Mouse (Mus musculus) neutrophil, adult 5-6 weeks (primary cell): Measurements from ENCODE around the gene Maml2. TPM values are rescaled to one million over a fixed set of nuclear protein-coding genes. Genes with fewer than 3 reads are reported as not detected.
"Not testable (repeated sequence)": the region's sequence is repeated elsewhere in the genome, so short reads cannot be mapped to it uniquely, and the experiment has no call there.

Experiments used
- ATAC-seq: fragments of 151-379, 151-347 bp; 2 replicates; pipeline ENCODE4 v1.8.0; 2017; ENCODE audit warnings: mild to moderate bottlenecking, moderate TSS enrichment; ENCODE audit not compliant: insufficient number of reproducible peaks, poor library complexity, low FRiP score, severe bottlenecking; ENCODE audit errors: extremely low read depth
- total RNA-seq: library from RNA; stranded (forward); fragments of 200-1000 nt; gene quantifications from 2 replicates; pipeline ENCODE4 v1.2.3, GENCODE M21; 2017

The Maml2 gene
- total RNA-seq, 1 experiment from 2014 or later = 17.7 TPM

DNA sequence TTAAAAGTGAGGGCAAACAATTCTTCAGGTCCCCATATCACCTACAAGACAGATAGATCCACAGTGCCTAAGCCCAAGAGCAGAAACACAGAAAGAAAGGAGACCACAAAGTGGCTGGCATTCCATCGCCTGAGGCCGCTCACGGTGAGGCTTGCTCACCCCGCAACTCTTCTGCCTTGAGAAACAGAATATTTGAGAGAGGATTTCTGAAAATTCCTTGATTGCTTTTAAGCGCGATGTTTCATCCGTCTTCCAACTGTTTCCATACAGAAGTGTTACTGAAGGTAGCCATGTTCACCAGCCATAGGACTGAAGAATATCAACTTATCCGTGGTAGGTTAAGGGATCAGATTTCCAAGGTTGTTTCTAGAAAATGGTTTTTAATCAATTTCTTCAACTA, 383.4 kb downstream of the Maml2 start:
- ATAC-seq = no peak

DNA sequence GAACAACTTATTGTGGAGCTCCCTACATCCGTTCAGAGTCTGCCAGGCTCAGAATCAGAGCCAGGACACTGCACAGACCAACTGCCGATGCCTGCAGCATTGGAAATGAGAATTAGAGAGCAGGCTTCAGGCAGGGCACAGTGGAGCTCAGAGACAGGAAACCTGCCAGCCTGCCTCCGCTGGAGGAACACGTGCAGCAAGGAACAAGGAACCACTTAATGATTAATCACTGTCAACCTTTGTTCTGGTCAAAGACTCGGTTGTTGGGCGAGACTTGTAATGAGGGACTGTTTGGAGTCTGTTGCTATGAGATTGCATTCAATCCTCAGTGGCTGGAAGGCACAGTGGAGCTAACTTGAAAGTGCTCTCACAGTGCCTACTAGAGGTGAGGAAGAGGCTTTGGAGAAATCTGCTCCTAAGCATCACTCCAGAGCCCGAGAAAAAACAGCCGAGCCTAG, 383.9 kb downstream of the Maml2 start:
- ATAC-seq = no peak

DNA sequence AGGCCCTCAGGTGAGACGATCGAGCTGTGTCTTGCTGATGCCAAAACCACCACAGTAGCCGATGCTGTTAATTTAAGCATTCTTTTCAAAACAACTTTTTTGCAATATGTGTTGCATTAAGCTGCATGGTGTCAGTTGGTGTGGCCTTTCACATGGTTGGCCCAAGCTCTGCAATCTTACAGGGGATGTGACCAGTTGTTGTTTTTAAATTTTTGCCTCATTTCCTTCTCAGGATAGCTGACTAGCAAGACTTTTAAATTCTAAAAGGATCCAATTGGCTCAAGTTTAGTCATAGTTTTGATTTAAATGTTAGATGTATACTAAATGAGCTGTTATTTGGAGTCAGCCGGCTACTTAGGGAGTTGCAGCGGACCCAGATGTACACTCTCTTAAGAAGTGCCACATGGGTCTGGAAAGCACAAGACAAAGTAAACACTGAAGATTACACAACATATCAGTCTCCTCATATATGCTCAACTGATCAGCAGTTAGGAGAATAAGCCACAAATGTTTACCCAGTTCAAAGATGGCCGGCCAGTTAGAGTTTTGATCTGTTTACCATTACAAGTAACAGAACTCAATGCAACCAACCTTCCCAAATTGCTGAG, 386.7 kb downstream of the Maml2 start:
- ATAC-seq = no peak

DNA sequence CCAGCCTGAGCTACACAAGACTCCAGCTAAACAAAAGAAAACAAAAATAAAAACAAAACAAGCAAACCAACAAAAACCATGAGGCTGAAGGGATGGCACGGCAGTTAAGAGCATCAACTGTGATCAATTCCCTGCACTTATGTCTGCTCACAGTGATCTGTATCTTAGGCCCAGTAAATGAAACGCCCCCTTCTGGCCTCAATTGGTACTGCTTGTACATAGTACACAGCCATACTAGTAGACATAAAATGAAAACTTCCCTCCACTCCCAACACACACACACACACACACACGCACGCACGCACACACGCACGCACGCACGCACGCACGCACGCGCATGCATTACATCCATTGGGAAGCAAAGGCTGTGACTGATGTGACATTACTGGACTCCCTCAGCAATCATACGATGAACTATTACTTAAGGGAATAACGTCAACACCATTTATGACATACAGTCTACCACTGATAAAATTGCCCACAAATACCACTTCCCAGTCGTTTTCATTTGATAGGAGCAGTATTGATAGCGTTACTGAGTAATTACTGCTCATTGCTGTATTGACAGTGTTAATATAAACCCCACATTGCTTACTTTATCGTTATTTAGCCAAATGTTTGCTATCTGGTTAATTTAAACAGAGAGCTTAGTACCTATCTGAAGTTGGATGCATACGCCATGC, 389.4 kb downstream of the Maml2 start:
- 0 out of 2 replicates have a peak, but pooled peaks have one; percentile 33 for ATAC-seq

DNA sequence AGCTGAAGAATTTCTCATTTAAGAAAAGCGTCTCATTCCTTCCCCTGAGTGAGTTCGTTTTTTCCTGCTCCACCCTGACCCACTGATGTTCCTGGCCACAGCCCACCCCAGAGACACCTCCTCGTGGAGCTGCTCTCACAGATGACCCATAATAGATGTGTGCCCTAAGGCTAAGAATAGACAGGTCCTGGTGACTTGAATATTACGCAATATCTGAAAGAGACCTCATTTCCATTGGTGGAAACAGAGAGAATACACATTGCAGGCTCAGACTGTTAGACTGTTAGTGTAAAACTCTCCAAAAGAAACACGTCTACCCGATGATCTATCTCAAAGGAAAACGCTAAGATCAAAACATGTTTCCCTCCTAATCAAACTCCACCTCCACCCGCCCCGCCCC, 391.2 kb downstream of the Maml2 start:
- ATAC-seq = no peak

DNA sequence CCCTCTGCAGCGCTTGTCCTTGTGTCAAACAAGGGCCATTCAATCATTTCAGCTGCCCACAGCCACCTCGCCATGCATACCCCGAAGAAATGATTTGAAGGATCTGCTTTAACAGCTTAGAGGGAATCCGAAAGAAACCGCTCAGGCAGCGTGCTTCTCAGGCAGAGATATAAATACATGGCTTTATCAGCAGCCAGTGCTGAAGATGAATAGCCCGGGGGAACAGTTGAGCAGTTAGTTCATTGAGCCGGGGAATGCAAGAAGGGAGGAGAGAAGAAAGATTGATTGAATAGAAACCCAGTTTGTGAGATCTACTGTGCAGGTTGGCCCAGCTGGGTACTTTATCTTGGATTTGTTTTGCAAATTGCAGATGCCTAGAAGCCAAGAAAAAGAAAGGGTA, 392.6 kb downstream of the Maml2 start:
- no peak for ATAC-seq

DNA sequence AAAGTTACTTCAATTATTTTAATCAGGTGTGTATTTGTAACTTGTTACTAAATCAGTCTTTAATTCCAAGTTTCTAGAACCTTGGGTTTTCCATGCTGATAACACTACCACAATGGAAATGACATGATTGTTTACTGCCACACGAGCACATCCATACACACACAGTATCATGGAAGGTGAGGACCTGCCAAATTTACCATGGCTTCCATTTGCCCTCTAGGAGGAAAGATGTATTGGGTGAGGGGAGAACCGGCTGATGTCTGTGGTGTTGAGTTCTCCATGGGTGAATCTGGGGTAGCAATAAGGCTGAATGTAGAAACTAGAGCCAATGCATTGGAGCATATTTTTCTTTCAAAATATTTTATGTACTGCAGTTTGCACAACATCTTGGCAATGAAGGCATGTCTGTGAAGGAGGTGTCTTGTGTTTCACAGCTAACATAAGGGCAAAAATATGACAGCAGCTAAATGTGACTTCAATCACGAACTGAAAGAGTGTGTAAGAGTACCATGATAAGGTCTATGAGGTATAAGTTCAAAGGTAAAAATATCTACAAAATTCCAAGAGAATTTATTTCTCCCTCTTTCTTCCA, 396.0 kb downstream of the Maml2 start:
- no peak for ATAC-seq

DNA sequence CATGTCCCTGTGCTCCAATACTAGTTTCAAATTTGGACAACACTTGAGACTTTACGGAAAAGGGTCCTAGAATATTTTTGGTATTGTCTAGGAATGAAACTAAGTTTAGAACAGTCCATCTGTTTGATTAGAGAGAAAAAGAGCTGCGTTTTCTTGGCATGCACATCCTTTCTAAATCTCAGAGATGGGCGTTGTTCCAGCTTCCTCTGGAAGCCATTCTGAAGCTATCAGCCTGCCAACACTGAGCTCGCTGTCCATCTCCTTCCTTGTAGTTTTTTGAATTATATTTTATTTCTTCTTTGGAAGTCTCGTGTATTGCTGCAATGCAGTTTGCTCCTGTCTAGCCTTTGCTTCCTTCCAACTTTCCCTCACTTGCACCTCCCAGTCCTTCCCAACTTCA, 396.5 kb downstream of the Maml2 start:
- ATAC-seq = no peak

DNA sequence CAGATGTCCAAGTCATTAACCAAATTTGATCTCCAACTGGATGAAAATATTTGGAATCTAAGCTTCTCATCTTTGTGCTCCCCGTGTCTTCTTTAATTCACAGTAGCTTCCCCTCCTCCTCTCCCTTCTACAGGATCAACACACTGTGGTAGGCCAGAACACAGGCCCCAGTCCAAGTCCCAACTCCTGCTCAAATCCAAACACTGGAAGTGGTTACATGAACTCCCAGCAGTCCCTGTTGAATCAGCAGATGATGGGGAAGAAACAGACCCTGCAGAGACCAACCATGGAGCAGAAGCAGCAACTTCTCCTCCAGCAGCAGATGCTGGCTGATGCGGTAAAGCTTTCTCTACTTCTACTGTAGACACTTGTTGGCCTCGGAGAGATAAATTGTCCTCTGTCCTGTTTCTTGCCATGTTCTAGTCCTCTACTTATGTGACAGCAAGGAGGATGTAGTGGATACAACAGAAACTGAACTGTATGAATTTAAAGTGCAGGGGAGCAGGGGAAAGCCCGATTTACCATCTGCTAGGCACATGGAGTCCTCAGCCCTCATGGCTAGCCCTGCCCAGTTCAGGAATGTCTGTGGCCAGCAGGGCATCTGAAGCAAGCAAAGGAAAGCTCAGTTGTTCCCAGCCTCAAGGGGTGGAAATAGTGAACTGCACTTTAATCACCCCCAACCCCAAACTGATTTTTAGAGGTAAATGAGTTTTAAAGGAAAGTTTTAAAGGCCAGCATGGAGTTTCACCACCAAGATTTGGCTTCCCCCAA, 399.5 kb downstream of the Maml2 start:
- no peak for ATAC-seq

DNA sequence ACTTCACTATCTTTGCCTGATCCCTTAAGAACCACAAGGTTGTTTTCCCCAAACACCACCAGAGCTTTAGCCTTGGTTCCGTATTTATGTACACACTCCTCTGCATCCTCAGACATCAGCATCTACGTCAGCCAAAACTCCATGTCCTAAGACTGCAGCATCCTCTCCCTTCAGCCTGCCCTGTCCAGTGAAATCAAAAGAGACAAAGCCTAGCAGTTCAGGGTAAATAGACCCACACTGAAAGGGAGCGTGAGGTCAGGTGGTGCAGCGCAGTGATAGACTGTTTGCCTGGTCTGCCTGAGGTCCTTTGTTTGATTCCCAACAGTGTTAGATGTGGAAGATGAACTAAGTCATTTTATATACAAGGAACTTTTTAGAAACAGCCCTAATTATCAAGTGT, 400.1 kb downstream of the Maml2 start:
- no peak for ATAC-seq

DNA sequence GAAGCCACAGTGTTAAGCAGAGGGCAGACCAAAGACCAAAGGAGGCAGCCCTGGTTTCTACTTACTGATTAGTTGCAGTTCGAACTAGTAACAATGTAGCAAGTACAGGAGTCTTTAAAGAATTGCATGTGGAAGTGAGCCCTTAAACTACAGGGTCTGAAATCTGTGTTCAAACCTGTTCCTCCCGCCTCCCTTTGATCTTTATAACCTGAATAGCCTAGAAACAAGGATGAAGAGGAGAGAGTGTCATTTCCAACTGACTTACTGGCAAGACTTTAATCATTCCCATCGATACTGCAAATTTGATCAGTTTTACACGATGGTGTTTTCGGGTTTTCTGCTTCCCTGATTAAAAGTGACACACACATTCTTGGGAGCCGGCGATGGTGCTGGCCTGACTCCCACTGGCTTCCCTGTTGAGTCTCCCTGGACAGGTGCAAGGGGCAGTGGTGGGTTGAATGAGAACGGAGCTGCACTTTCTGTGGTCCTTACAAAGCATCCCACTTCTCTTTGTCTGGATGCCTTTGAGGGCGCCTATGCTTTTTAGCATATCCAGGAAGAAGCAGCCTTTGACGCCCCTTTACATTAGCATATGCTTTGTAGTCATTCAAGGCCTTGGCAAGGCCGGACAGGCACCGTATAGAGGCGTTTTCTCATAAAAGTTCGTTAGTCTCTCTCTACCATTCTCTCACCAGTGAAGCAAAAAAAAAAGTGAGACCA, 401.5 kb downstream of the Maml2 start:
- ATAC-seq = no peak

DNA sequence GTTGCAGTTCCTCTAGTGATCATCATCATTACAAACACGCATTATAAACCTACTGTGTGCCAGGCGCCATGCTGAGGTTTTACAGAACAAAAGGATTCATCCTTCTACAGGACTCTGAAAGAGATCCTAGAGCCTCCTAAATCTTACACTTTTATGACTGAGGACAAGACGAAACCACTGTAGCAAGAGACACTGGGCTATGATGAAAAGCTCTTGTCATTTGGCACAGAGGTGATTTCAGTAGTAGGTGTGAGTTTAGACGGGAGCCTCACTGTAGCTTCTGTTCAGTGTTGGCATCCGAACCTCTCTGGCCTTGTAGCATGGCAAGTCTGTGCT, 402.0 kb downstream of the Maml2 start:
- no peak for ATAC-seq

DNA sequence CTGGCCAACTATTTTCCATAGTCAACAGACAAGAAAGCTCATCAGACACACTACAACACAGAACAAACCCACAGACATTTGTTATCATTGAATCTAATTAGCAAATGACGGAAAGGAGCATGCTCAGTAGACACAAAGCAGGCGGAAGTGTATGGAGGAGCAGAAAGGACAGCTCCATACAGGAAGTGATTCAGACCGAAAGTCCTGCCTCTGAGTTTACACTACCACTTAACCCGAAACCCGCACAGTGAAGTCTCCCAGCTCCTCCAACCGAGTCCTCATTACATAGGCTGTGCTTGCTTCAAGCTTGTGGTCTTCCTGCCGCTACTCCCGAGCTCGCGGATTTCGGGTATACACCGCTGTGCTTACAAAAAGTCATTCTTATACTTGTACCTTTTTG, 404.0 kb downstream of the Maml2 start:
- ATAC-seq = no peak

DNA sequence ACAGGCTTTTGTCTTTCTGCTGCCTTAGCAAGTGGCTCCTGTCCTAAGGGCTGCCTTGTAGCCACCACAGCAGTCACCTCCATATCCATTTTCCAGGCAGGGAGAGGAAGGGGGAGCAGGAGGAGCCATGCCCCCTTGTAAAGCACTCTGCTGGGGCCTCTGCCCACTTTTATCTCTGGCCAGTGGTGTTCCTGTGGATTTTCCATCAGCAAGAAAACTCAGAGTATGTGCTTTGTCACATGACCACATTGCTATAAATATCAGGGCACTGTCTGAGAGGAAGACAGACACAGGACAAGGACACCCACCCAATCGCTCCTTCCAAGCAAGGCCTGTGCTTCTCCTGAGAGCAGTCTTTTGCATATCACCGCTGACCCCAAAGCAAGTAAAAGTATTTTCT, 405.3 kb downstream of the Maml2 start:
- no peak for ATAC-seq

DNA sequence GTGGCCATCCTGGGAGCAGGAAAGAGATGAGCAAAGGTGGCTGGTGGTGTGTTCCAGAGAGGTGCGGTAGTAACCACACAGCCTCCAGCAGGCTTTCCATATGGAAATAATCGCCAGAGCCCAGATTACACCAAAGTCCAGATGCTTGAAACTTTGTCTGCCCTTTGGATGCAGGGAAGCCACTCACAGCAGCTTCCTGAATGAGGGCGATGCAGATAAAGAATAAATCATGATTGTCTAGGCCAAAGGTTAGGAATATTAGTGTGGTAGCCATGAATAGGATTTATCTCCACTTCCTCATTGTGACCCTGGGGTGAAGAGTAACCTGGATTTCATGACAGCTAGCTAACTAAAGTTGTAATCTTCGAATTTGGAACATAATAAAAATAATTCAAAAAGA, 407.2 kb downstream of the Maml2 start:
- no peak for ATAC-seq

DNA sequence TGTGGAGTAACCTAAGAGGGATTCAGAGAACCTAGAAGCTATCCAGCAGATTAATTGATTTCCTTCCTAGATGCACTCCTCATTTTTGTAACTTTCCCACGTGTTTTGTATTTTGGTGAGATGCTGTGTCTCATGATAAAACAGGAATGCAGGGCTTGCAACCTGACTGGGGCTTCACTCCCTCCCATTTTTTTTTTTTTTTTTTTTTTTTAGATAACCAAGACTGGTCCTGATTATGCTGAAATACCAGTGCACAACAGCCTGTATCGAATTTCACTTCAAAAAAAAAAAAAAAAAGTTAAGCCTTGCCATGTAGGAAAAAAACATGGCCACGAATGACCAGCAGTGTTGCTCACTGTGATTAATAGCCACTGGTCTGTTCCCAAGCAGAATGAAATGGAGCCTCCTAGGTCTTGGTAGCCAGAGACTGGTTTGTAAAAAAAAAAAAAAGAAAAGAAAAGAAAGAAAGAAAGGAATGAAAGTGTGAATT, 409.4 kb downstream of the Maml2 start:
- no peak for ATAC-seq

DNA sequence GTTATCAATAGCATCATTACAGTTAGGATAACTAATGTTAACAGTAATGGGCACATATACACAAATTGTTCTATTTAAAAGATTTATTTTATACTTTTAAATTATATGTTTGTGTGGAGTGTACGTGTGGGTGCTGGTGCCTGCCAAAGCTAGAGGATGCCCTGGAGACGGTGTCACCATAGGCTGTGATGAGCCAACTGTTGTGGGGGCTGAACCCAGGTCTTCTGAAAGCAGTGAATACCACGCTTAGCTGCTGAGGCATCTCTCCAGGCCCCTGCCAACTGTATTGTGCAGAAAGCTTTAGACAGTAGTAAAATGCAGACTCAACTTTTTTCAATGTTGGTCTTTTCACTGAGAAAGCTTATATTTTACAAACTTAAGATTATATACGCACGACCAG, 411.7 kb downstream of the Maml2 start:
- ATAC-seq = no peak

DNA sequence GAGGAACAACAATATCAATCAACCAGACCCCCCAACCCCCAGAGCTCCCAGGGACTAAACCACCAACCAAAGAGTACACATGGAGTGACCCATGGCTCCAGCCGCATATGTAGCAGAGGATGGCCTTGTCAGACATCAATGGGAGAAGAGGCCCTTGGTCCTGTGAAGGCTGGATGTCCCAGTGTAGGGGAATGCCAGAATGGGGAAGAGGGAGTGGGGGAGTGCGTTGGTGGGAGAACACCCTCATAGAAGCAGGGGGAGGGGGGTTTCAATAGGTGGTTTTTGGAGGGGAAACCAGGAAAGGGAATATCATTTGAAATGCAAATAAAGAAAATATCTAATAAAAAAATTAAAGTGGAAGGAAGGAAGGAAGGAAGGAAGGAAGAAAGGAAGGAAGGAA, 418.1 kb downstream of the Maml2 start:
- ATAC-seq = not testable (repeated sequence)
